Mouse (Mus musculus) lung, postnatal 0 days (tissue): ENCODE results near the gene Mrps7. TPM values are rescaled to one million over a fixed set of nuclear protein-coding genes. Genes with fewer than 3 reads are reported as not detected.

ENCODE experiments used
- ATAC-seq: fragments of 200-750 bp; cut with Nextera tagmentation; 2 replicates; pipeline ENCODE4 v1.8.0; 2017; ENCODE audit warnings: moderate library complexity
- DNase-seq: peaks from one replicate; pipeline ENCODE4 v3.0.0-alpha.2; 2016; ENCODE audit warnings: low spot score
- H3K27ac ChIP-seq: fragments of 300-500 bp; sonication (generic); 2 replicates; pipeline ENCODE4 v1.5.1; 2014; ENCODE audit warnings: antibody characterized with exemption, mild to moderate bottlenecking, low read length, mixed read lengths
- H3K27me3 ChIP-seq: fragments of 300-500 bp; sonication (generic); replicated peaks from 2 replicates; pipeline ENCODE4 v1.6.1; 2014; ENCODE audit warnings: low read length, mixed read lengths; ENCODE audit not compliant: insufficient read depth
- H3K36me3 ChIP-seq: fragments of 300-500 bp; sonication (generic); 2 replicates; pipeline ENCODE4 v1.6.1; 2014; ENCODE audit warnings: low read length, mixed read lengths; ENCODE audit not compliant: insufficient read depth
- H3K4me1 ChIP-seq: fragments of 300-500 bp; sonication (generic); 2 replicates; pipeline ENCODE4 v1.6.1; 2014; ENCODE audit warnings: antibody characterized with exemption, low read depth, low read length, mixed read lengths; ENCODE audit not compliant: insufficient read depth
- H3K4me2 ChIP-seq: fragments of 300-500 bp; sonication (generic); replicated peaks from 2 replicates; pipeline ENCODE4 v1.6.1; 2014; ENCODE audit warnings: low read depth, mild to moderate bottlenecking, low read length, moderate library complexity, mixed read lengths
- H3K4me3 ChIP-seq: fragments of 300-500 bp; sonication (generic); 2 replicates; pipeline ENCODE4 v1.5.1; 2014; ENCODE audit warnings: low read depth, low read length
- H3K9ac ChIP-seq: fragments of 300-500 bp; sonication (generic); replicated peaks from 2 replicates; pipeline ENCODE4 v1.6.1; 2014; ENCODE audit warnings: low read depth, mild to moderate bottlenecking
- H3K9me3 ChIP-seq: fragments of 300-500 bp; sonication (generic); 2 replicates; pipeline ENCODE4 v1.6.1; 2016; ENCODE audit warnings: low read length, mixed read lengths
- CTCF ChIP-seq: IDR thresholded peaks from 2 replicates; pipeline ENCODE4 v1.5.1; 2016; ENCODE audit warnings: antibody characterized with exemption, mild to moderate bottlenecking
- EP300 ChIP-seq: IDR thresholded peaks from 2 replicates; pipeline ENCODE4 v1.6.1; 2016; ENCODE audit warnings: antibody characterized with exemption, mild to moderate bottlenecking, control low read depth
- WGBS: fragments of 180-500 bp; shearing (Covaris S2); extraction: QIAGEN DNeasy Blood & Tissue Kit; methylation state at CpG from one replicate; pipeline ENCODE4 v1.1.7; 2014; 5-methylcytosine and 5-hydroxymethylcytosine counted together
- polyA plus RNA-seq: library from polyadenylated mRNA; unstranded; fragments of >200 nt; fragmentation: Nextera tagmentation; extraction: Ambion mirVana; gene quantifications from 2 replicates; pipeline ENCODE4 v1.2.1, GENCODE M21; 2015

Mrps7 gene
- polyA plus RNA-seq, 1 experiment from 2014 or later: 47.4 TPM

DNA sequence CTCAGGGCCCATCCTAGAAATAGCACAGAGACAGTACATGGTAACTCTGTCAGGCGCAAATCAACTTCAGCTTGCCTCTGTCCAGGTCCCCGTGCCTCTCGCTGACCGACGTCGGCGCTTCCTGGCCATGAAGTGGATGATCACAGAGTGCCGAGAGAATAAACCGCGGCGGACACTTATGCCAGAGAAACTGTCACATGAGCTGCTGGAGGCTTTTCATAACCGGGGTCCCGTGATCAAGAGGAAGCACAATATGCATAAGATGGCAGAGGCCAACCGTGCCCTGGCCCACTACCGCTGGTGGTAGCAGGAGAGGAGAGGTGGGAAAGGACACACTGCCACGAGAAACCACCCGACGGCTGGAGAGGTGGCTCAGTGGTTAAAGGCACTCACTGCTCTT is 3.0 kb downstream of the Mrps7 start:
- Histone ChIP-seq H3K36me3 (peaks cover 7% of the 10 kb centered on the region; the same call in 1 of the 2 replicates), H3K9me3 (no peaks in the 10 kb centered on the region), H3K27me3 (no peaks in the 10 kb centered on the region), H3K4me1 (peaks cover 19% of the 10 kb centered on the region; the same call in 1 of the 2 replicates), H3K9ac (no peak overlapping the region), H3K27ac (no peak overlapping the region), H3K4me2 (no peak overlapping the region), H3K4me3 (no peak overlapping the region)
- no peak for DNase-seq
- no peak for ATAC-seq
- 91% methylated on average over 18 of the region's 18 CpGs for WGBS
- TF ChIP-seq CTCF (no peak), EP300 (no peak)

DNA sequence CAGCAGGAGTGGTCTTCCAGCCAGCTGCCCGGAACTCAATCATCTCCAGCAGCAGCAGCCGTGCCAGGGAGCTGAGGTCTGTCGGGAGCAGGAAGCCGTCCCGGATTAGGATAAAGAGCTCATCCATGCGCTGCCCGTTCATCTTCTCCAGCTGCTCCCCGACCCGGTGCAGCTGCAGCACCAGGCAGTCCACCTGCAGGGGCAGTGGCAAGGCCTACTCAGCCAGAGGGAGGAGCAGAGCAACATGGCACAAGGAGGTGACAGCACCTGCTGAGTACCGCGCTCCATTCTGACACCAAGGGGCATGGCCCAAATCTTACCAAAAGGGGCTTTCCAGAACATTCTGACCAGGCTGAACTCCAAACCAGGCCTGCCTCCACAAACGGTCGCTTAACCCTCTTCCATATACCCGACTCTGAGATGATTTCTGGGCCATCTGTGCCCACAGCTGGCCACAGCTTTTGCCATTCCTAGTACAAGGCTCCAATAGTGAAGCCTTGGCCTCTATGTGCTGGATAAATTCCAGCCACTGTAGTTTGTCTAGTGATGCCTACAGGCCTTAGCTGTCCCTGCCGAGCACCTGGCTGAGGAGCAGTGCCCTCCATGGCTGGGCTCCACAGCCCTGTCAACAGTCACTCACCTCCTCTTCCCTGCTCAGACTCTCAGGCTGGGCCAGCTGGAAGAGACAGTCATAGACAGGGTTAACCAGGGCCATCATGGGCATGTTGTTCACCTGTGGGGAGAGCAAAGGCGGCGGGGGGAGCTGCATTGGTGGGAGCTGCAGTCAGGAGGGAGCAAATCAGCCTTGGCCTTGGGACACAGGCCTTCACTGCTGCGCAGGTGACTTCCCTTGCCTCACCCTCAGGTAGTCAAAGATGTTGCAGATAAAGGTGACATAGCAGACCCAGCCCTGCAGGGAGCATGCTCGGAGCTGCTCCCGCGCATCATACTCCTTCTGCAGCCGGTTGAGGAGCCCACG is 5.0 kb downstream of the Mrps7 start:
- no peak overlapping the region for H3K27ac ChIP-seq
- WGBS: 77% methylated on average over 23 of the region's 23 CpGs
- no peaks in the 10 kb centered on the region for H3K27me3 ChIP-seq
- TF ChIP-seq EP300 (no peak), CTCF (0 out of 2 replicates have a peak, but pooled peaks have one; percentile 9)
- H3K4me3 ChIP-seq: no peak overlapping the region
- DNase-seq (no peak), ATAC-seq (no peak)
- H3K4me1 ChIP-seq: peaks cover 20% of the 10 kb centered on the region
- no peak overlapping the region for H3K4me2 ChIP-seq
- H3K9me3 ChIP-seq: no peaks in the 10 kb centered on the region
- no peak overlapping the region for H3K9ac ChIP-seq
- H3K36me3 ChIP-seq: peaks cover 7% of the 10 kb centered on the region; the same call in 1 of the 2 replicates

DNA sequence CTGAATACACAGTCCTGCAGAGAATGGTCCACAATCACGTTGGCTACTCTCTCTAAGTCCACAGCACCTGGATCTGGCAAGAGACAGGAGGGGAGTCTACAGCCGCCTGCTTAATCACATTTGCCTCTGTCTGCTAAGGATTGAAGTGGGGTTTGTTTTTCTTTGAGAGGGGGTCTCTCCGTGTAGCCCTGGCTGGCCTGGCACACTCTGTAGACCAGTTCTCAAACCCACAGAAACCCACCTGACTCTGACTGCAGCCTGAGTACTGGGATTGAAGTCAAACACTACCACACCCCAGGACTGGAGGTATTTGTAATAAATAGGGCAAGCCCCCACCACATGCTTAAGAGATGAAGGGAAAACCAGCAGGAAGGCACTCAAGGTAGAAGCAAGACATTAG is 5.9 kb downstream of the Mrps7 start:
- H3K9ac ChIP-seq: no peak overlapping the region
- ATAC-seq (no peak), DNase-seq (no peak)
- no peak overlapping the region for H3K4me2 ChIP-seq
- H3K4me1 ChIP-seq: peaks cover 18% of the 10 kb centered on the region
- H3K4me3 ChIP-seq: no peak overlapping the region
- WGBS: 54% methylated on average over 3 of the region's 3 CpGs
- no peak for TF ChIP-seq EP300
- no peak for TF ChIP-seq CTCF
- no peak overlapping the region for H3K27ac ChIP-seq
- H3K9me3 ChIP-seq: no peaks in the 10 kb centered on the region
- no peaks in the 10 kb centered on the region for H3K27me3 ChIP-seq
- peaks cover 7% of the 10 kb centered on the region; the same call in 1 of the 2 replicates for H3K36me3 ChIP-seq

DNA sequence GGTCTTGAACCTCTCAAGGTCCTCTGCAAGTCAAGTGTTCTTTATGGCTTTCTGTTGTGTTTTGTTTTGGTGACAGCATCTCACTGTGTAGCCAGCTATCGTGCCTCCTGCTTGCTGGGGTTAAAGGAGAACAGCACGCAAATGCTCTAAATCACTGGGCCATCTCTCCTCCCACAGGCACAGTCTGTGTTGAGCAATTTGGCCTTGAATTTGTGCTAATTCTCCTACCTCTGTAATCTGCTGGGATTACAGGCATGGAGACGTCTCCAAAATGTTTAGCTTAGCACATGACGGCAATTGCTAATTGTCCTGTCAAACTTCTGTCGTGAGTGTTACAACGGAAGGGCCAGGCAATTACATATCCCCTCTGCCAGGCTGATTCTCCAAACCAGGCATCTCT is 7.4 kb downstream of the Mrps7 start:
- WGBS: 74% methylated on average over 6 of the region's 6 CpGs
- Histone ChIP-seq H3K27me3 (no peaks in the 10 kb centered on the region), H3K9me3 (no peaks in the 10 kb centered on the region), H3K36me3 (peaks cover 7% of the 10 kb centered on the region; the same call in 1 of the 2 replicates), H3K4me3 (no peak overlapping the region), H3K27ac (no peak overlapping the region), H3K9ac (no peak overlapping the region; the same call in 1 of the 2 replicates), H3K4me1 (peaks cover 14% of the 10 kb centered on the region), H3K4me2 (no peak overlapping the region)
- no peak for TF ChIP-seq CTCF
- no peak for TF ChIP-seq EP300
- no peak for DNase-seq
- no peak for ATAC-seq

DNA sequence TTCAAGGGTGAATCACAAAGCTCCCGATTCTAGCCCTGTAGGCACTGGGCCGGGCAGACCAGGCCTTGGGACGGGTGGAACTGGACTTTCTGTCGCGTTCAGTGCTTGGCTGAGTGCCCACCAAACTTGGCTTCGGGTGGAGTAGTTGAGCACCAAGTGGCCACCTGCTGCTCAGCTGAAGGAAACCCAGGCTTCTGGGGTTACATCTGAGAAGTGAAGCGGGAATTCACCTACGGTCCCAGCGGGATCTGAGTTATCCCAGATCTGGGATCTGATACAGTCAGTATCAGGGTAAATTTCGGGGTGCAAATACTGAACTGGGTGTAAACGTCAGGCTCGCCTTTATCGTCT is 8.3 kb downstream of the Mrps7 start:
- no peak for TF ChIP-seq EP300
- peak; percentile 49 for TF ChIP-seq CTCF
- Histone ChIP-seq H3K4me1 (peaks cover 14% of the 10 kb centered on the region), H3K9me3 (no peaks in the 10 kb centered on the region), H3K4me3 (peak overlapping the region; percentile 84), H3K27me3 (no peaks in the 10 kb centered on the region), H3K9ac (peak overlapping the region; percentile 91), H3K27ac (peak overlapping the region; percentile 99), H3K36me3 (peaks cover 5% of the 10 kb centered on the region; the same call in 1 of the 2 replicates), H3K4me2 (peak overlapping the region; percentile 81)
- WGBS: under 1% methylated on average over 13 of the region's 13 CpGs
- DNase-seq (peak; percentile 77), ATAC-seq (peak; percentile 45)

DNA sequence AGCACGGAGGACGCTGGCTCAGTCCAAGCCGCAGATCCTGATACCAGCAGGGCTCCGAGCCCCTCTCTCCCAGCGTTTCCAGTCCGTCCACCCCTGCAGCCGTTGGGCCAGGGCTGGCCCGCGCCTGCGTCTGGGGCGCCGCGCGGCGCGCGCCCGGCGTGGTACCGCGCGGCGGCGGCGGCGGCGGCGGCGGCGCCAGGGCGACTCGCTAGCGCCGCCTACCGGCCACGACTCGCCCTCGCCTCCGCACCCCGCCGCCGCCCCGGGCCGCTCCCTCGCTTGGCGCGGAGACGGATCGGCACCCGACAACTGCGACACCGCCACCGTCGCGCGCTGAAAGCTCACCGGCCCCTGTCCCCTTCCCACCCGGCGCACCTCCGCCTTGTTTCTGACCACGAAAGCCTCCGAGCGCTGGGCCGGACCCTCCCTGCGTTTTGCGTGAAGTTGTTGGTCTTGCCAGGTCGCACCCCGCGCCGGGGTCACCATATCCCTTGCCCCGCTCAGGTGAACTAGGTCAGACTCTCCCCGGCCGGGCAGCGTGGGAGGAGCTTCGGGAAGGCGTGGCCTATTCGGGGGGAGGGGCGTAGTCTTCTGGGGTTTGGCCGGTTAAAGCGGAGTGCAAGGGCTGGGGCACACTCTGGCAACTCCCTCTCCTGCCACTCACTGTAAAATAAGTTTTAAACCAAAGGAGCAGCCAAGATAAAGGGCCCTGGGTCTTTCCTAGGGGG is 8.8 kb downstream of the Mrps7 start, which contains the start of gene Mif4gd:
Gene Mif4gd (minus strand): TSS at position 560 of the 728 bp plus-strand sequence.
- peak within 1 kb of the TSS; percentile 84 for H3K4me3 ChIP-seq
- peaks cover 14% of the 10 kb centered on the region for H3K4me1 ChIP-seq
- peak within 1 kb of the TSS; percentile 81 for H3K4me2 ChIP-seq
- no peaks in the 10 kb centered on the region for H3K9me3 ChIP-seq
- TF ChIP-seq EP300 (no peak), CTCF (peak; percentile 67)
- H3K9ac ChIP-seq: peak within 1 kb of the TSS; percentile 91
- under 1% methylated on average over 48 of the region's 80 CpGs for WGBS
- H3K36me3 ChIP-seq: no peaks in the 10 kb centered on the region
- no peaks in the 10 kb centered on the region for H3K27me3 ChIP-seq
- H3K27ac ChIP-seq: peak within 1 kb of the TSS; percentile 99
- peak; percentile 92 for ATAC-seq
- DNase-seq: peak; percentile 92
